Mouse (Mus musculus) neural tube, embryonic 15.5 days (tissue): ENCODE measurements around the gene Kcnh4. TPM values are rescaled to one million over a fixed set of nuclear protein-coding genes. Genes with fewer than 3 reads are reported as not detected.

ENCODE experiments used
- polyA plus RNA-seq: library from polyadenylated mRNA; unstranded; fragments of >200 nt; fragmentation: Nextera tagmentation; extraction: Ambion mirVana; gene quantifications from 2 replicates; pipeline ENCODE4 v1.2.1, GENCODE M21; 2015

The Kcnh4 gene
- polyA plus RNA-seq, 1 experiment from 2014 or later: 9.0 TPM

Other genes starting within 250 kb of the Kcnh4 start
- gene Acly, start 231.9 kb downstream of the Kcnh4 start, polyA plus RNA-seq: 213 and 218 TPM in 2 replicates
- 1.2 and 2.1 TPM in 2 replicates for gene Ttc25, start 214.3 kb downstream of the Kcnh4 start, polyA plus RNA-seq
- 62.0 and 74.6 TPM in 2 replicates for gene Cnp, start 185.0 kb downstream of the Kcnh4 start, polyA plus RNA-seq
- 90.1 and 96.3 TPM in 2 replicates for gene Nkiras2, start 140.7 kb downstream of the Kcnh4 start, polyA plus RNA-seq
- gene Dnajc7, start 139.8 kb downstream of the Kcnh4 start, polyA plus RNA-seq: 287 and 298 TPM in 2 replicates
- gene Zfp385c, start 67.5 kb downstream of the Kcnh4 start, polyA plus RNA-seq: 0.77 TPM in 2 replicates
- 2.7 and 4.4 TPM in 2 replicates for gene Dhx58, start 55.7 kb downstream of the Kcnh4 start, polyA plus RNA-seq
- gene Kat2a, start 47.5 kb downstream of the Kcnh4 start, polyA plus RNA-seq: 64.4 and 67.2 TPM in 2 replicates
- gene Hspb9, start 46.1 kb downstream of the Kcnh4 start, polyA plus RNA-seq: 0.43 TPM in 1 of 2 replicates, not detected in the other
- 41.8 and 49.8 TPM in 2 replicates for gene Rab5c, start 21.7 kb downstream of the Kcnh4 start, polyA plus RNA-seq
- gene Hcrt, start 3.0 kb upstream of the Kcnh4 start, polyA plus RNA-seq: 0.33 and 0.75 TPM in 2 replicates
- gene Ghdc, start 11.0 kb upstream of the Kcnh4 start, polyA plus RNA-seq: 8.5 and 9.9 TPM in 2 replicates
- 18.5 and 25.5 TPM in 2 replicates for gene Stat5b, start 90.8 kb upstream of the Kcnh4 start, polyA plus RNA-seq
- gene Stat5a, start 99.4 kb upstream of the Kcnh4 start, polyA plus RNA-seq: 2.1 and 10.1 TPM in 2 replicates
- gene Stat3, start 179.6 kb upstream of the Kcnh4 start, polyA plus RNA-seq: 57.9 and 66.9 TPM in 2 replicates
- 45.6 and 73.4 TPM in 2 replicates for gene Cavin1, start 210.9 kb upstream of the Kcnh4 start, polyA plus RNA-seq
- gene Atp6v0a1, start 249.5 kb upstream of the Kcnh4 start, polyA plus RNA-seq: 150 and 167 TPM in 2 replicates